Mouse (Mus musculus): ENCODE data around the gene Lrrc34. TPM values are rescaled to one million over a fixed set of nuclear protein-coding genes. Genes with fewer than 3 reads are reported as not detected.
A peak's percentile ranks its signal among the peaks of the same experiment; 100 is the strongest.

Gene Lrrc34
- polyA plus RNA-seq, 1 experiment from 2014 or later = 1.6 TPM

DNA sequence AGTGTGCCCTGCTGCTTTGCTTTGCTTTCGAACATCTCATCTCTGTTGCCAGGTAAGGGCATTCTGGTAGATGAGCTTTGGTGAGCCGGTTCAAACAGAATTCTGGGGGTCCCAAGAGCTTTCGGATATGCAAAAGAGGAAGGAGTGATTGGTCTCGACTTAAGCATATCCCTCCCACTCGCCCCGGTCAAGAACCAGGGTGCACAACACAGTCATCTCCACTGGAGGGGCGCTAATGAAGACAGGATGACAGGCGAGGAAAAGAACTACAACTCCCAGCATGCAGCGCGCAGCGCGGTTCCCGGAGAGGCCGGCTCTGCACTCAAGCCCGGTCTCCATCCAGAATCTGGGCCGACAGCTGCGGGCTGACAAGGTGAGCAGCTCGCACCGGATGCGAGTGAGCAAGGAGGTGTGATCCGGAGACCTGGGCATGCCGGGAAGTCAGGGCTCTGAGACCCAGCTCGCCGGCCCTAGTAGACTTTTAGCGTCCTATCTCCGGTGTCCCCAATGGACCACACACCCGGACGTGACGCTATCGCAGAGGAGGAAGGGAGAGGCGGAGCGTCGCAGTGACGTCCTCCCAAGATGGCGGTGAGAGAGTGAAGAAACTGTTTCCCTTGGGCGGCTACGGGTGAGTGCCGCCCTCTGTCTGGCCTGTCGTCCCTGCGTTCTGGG is 45.5 kb downstream of the Lrrc34 start, which contains the start of gene Mynn:
Gene Mynn (plus strand): TSS at position 1 of the 675 bp plus-strand sequence.
- Histone ChIP-seq H3K9ac (ENCODE audit: low read depth, low read length) (peak within 1 kb of the TSS; percentile 76), H3K4me2 (ENCODE audit: low read length) (peak within 1 kb of the TSS; percentile 72), H3K36me3 (ENCODE audit: control insufficient read depth, insufficient read depth, low read length) (peaks cover 7% of the 10 kb centered on the region; the same call in 1 of the 2 replicates), H3K27me3 (replicated peaks; ENCODE audit: control insufficient read depth, insufficient read depth, low read length) (no peaks in the 10 kb centered on the region), H3K9me3 (ENCODE audit: control insufficient read depth, low read length) (no peaks in the 10 kb centered on the region), H3K4me1 (ENCODE audit: control insufficient read depth, insufficient read depth, low read depth, low read length) (peaks cover 14% of the 10 kb centered on the region), H3K4me3 (ENCODE audit: low read length) (peak within 1 kb of the TSS; percentile 83), H3K27ac (ENCODE audit: low read depth, low read length) (peak within 1 kb of the TSS; percentile 98)
- WGBS = under 1% methylated on average over 38 of the region's 40 CpGs
- ATAC-seq = peak; percentile 96

- H3K9me3 ChIP-seq (ENCODE audit: control insufficient read depth, low read length) = no peaks in the 10 kb centered on the region
- WGBS = under 1% methylated on average over 13 of the region's 13 CpGs
- peak overlapping the region; percentile 83 for H3K4me3 ChIP-seq (ENCODE audit: low read length)
- H3K36me3 ChIP-seq (ENCODE audit: control insufficient read depth, insufficient read depth, low read length) = peaks cover 7% of the 10 kb centered on the region; the same call in 1 of the 2 replicates
- H3K4me2 ChIP-seq (ENCODE audit: low read length) = peak overlapping the region; percentile 72
- peak overlapping the region; percentile 98 for H3K27ac ChIP-seq (ENCODE audit: low read depth, low read length)
- peaks cover 14% of the 10 kb centered on the region for H3K4me1 ChIP-seq (ENCODE audit: control insufficient read depth, insufficient read depth, low read depth, low read length)
- no peaks in the 10 kb centered on the region for H3K27me3 ChIP-seq (replicated peaks; ENCODE audit: control insufficient read depth, insufficient read depth, low read length)
- H3K9ac ChIP-seq (ENCODE audit: low read depth, low read length) = peak overlapping the region; percentile 76
- ATAC-seq = no peak
Measured at GRCm38 (mm10) chr3:30601610-30602064, 46.0 kb downstream of the Lrrc34 start.

- Histone ChIP-seq H3K4me3 (ENCODE audit: low read length) (peak overlapping the region; percentile 56), H3K27ac (ENCODE audit: low read depth, low read length) (peak overlapping the region; percentile 65; the same call in 1 of the 2 replicates), H3K9ac (ENCODE audit: low read depth, low read length) (no peak overlapping the region), H3K27me3 (replicated peaks; ENCODE audit: control insufficient read depth, insufficient read depth, low read length) (no peaks in the 10 kb centered on the region), H3K36me3 (ENCODE audit: control insufficient read depth, insufficient read depth, low read length) (peaks cover 3% of the 10 kb centered on the region; the same call in 1 of the 2 replicates), H3K4me2 (ENCODE audit: low read length) (peak overlapping the region; percentile 72), H3K4me1 (ENCODE audit: control insufficient read depth, insufficient read depth, low read depth, low read length) (peaks cover 14% of the 10 kb centered on the region), H3K9me3 (ENCODE audit: control insufficient read depth, low read length) (no peaks in the 10 kb centered on the region)
- peak; percentile 41 for ATAC-seq
- under 1% methylated on average over 17 of the region's 17 CpGs for WGBS
Measured at GRCm38 (mm10) chr3:30601175-30601574, 46.5 kb downstream of the Lrrc34 start.

DNA sequence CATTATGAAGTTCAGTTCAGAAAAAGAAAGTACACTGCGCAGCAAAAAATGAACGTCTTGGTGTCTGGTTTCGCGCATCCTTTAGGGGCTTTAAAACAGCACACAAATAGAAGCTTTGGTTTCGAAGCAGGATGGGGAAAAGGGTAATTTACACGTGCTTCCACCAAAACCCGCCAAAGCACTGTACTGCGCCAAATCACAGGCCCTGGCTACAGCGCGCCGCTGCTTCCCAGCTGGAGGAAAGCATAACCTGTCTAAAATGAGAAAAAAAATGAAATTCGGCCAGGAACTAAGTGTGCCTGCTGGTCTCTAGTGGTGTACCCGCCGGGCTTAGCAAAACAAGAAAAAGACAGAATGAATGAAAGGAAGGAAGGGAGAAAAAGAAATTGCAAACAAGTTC is 47.0 kb downstream of the Lrrc34 start:
- 0 out of 2 replicates have a peak, but pooled peaks have one; percentile 17 for ATAC-seq

DNA sequence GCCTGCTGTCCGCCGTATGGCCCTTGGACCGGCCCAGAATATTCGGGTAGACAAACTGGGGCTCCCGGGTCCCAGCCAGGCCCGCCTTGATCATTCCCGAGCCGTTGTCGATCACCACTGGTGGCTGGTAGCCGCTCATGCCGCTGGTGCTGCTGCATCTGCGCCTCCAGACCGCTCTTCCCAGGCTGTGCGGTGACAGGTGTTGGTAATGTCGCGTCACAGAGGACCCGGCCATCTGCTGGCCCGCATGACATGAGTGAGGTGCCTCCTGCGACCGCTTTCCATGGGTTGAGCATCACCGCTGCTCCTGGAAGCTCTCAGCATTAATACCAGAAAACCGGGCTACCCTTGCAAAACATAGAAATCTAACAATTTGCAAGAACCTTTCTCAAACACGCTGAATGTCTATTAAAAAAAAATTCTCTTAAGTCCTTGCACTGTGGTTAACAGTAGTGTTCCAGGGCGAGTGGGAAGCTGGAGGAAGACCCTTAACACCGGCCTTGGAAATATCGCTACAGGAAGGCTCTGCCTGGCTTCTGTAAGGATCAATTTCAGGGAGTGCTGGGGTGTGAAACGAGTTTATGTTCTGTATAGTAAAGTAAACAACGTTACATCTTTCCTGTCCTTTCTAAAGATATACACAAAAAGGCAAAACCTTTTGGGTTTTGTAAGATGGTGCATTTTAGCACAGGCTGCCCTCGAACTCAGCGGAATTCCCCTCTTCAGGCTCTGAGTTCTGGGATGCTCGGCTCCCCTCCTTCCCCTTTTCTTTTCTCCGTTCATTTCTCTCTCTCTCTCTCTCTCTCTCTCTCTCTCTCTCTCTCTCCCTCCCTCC is 47.7 kb downstream of the Lrrc34 start, which contains the start of gene Actrt3:
Gene Actrt3 (minus strand): TSS at position 229 of the 835 bp plus-strand sequence.
- ATAC-seq = no peak
- H3K27me3 ChIP-seq (replicated peaks; ENCODE audit: control insufficient read depth, insufficient read depth, low read length) = no peaks in the 10 kb centered on the region
- peaks cover 18% of the 10 kb centered on the region for H3K4me1 ChIP-seq (ENCODE audit: control insufficient read depth, insufficient read depth, low read depth, low read length)
- WGBS = 1% methylated on average over 32 of the region's 32 CpGs
- peak within 1 kb of the TSS; percentile 73 for H3K27ac ChIP-seq (ENCODE audit: low read depth, low read length)
- peak within 1 kb of the TSS; percentile 66 for H3K9ac ChIP-seq (ENCODE audit: low read depth, low read length)
- H3K9me3 ChIP-seq (ENCODE audit: control insufficient read depth, low read length) = no peaks in the 10 kb centered on the region
- peak within 1 kb of the TSS; percentile 72 for H3K4me2 ChIP-seq (ENCODE audit: low read length)
- peak within 1 kb of the TSS; percentile 56 for H3K4me3 ChIP-seq (ENCODE audit: low read length)
- H3K36me3 ChIP-seq (ENCODE audit: control insufficient read depth, insufficient read depth, low read length) = peaks cover 3% of the 10 kb centered on the region; the same call in 1 of the 2 replicates

More for the DNA sequence above, 47.0 kb downstream of the Lrrc34 start:
- WGBS = under 1% methylated on average over 14 of the region's 14 CpGs
- peaks cover 3% of the 10 kb centered on the region; the same call in 1 of the 2 replicates for H3K36me3 ChIP-seq (ENCODE audit: control insufficient read depth, insufficient read depth, low read length)
- peak overlapping the region; percentile 73 for H3K27ac ChIP-seq (ENCODE audit: low read depth, low read length)
- H3K4me2 ChIP-seq (ENCODE audit: low read length) = peak overlapping the region; percentile 72
- H3K9ac ChIP-seq (ENCODE audit: low read depth, low read length) = peak overlapping the region; percentile 57
- H3K4me3 ChIP-seq (ENCODE audit: low read length) = peak overlapping the region; percentile 56
- H3K4me1 ChIP-seq (ENCODE audit: control insufficient read depth, insufficient read depth, low read depth, low read length) = peaks cover 18% of the 10 kb centered on the region
- no peaks in the 10 kb centered on the region for H3K9me3 ChIP-seq (ENCODE audit: control insufficient read depth, low read length)
- H3K27me3 ChIP-seq (replicated peaks; ENCODE audit: control insufficient read depth, insufficient read depth, low read length) = no peaks in the 10 kb centered on the region

- Histone ChIP-seq H3K4me2 (ENCODE audit: low read length) (no peak overlapping the region), H3K9ac (ENCODE audit: low read depth, low read length) (no peak overlapping the region), H3K4me1 (ENCODE audit: control insufficient read depth, insufficient read depth, low read depth, low read length) (peaks cover 3% of the 10 kb centered on the region), H3K27ac (ENCODE audit: low read depth, low read length) (no peak overlapping the region), H3K27me3 (replicated peaks; ENCODE audit: control insufficient read depth, insufficient read depth, low read length) (no peaks in the 10 kb centered on the region), H3K36me3 (ENCODE audit: control insufficient read depth, insufficient read depth, low read length) (no peaks in the 10 kb centered on the region), H3K4me3 (ENCODE audit: low read length) (no peak overlapping the region), H3K9me3 (ENCODE audit: control insufficient read depth, low read length) (no peaks in the 10 kb centered on the region)
- no peak for ATAC-seq
- 85% methylated on average over 7 of the region's 7 CpGs for WGBS
Measured at GRCm38 (mm10) chr3:30597271-30597670, 50.4 kb downstream of the Lrrc34 start.

DNA sequence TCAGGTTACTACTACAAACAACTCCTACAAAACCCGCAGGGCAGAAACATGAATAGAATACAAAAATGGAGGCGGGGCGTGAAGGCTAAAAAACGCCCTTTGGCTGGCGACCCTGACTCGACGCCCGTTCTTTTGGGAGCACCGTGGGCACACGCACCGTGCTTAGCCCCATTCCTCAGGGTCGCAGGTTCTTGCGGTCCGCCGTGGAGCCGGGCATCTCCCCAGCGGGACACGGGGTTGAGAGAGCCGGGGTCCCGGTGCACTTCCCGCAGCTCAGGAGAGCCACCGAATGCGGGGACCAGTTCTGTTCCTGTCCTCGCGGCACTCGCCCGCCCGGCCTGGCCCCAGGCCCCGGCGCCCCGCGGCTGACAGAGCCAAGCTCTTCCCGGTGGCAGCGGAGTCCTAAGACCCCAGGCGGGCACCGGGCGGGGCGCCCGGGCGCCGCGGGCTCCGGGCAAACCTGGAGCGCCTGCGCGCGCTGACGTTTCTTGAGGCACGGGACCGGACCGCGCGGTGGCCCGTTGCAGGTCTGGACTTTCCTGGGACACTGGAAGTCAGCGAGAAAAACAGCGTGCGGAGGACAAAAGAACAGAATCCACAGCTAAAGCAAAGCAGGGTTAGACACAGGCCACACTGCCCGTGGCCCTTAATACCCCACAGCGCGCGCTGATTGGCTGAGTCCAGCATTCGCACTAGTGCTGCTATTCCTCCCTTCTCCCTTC is 52.4 kb downstream of the Lrrc34 start:
- Histone ChIP-seq H3K9me3 (ENCODE audit: control insufficient read depth, low read length) (no peaks in the 10 kb centered on the region), H3K4me1 (ENCODE audit: control insufficient read depth, insufficient read depth, low read depth, low read length) (peaks cover 3% of the 10 kb centered on the region), H3K36me3 (ENCODE audit: control insufficient read depth, insufficient read depth, low read length) (no peaks in the 10 kb centered on the region), H3K9ac (ENCODE audit: low read depth, low read length) (peak overlapping the region; percentile 89), H3K27me3 (replicated peaks; ENCODE audit: control insufficient read depth, insufficient read depth, low read length) (no peaks in the 10 kb centered on the region), H3K4me3 (ENCODE audit: low read length) (peak overlapping the region; percentile 85), H3K27ac (ENCODE audit: low read depth, low read length) (peak overlapping the region; percentile 82), H3K4me2 (ENCODE audit: low read length) (peak overlapping the region; percentile 74)
- under 1% methylated on average over 61 of the region's 62 CpGs for WGBS
- peak; percentile 70 for ATAC-seq

DNA sequence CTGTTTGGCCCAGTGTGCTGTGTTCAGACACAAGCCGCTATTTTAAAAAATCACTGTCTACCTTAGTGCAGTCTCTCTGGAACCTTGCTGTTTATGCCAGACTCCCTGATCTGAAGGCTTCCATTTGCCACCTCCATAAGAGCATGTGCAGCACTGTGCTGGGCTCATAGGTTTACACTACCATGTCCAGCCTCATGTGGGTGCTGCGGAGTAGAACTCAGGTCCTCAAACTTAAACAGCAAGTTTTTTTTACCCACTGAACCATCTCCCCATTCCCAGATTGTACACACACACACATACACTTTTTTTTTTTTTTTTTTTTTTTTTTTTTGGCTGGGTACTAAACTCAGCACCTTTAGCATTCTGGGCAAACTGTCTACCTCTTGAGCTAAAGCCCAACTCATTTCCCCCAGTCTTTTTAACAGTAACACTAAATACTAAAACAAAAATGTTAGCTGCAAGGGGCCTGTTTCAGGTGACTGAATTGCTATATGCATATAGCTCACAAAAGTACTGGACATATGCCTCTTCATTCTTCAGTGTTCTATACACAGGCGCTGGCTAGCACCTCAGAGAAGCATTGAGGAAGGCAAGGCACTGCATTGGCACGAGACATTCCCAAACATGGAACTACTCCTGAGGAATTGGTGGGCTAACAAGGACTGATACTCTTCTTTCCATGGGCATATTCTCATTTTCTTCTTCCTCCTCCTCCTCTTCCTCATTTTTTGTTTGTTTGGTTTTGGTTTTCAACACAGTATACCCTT is 53.8 kb downstream of the Lrrc34 start:
- WGBS = 73% methylated on average over 4 of the region's 4 CpGs
- Histone ChIP-seq H3K9me3 (ENCODE audit: control insufficient read depth, low read length) (no peaks in the 10 kb centered on the region), H3K9ac (ENCODE audit: low read depth, low read length) (no peak overlapping the region), H3K27me3 (replicated peaks; ENCODE audit: control insufficient read depth, insufficient read depth, low read length) (no peaks in the 10 kb centered on the region), H3K4me3 (ENCODE audit: low read length) (no peak overlapping the region), H3K27ac (ENCODE audit: low read depth, low read length) (no peak overlapping the region), H3K4me1 (ENCODE audit: control insufficient read depth, insufficient read depth, low read depth, low read length) (peaks cover 3% of the 10 kb centered on the region), H3K4me2 (ENCODE audit: low read length) (no peak overlapping the region), H3K36me3 (ENCODE audit: control insufficient read depth, insufficient read depth, low read length) (no peaks in the 10 kb centered on the region)
- ATAC-seq = no peak
